Mouse (Mus musculus) v-Abl transformed pro-B cells (cell line): ENCODE data around the gene Gm5475.

Experiments used
- in situ Hi-C, 2 experiments: fragments of 400-800 bp; cut with MboI; formaldehyde crosslinking; loops; one replicate each; pipeline ENCODE4 v1.15.1; 2025; ENCODE audit not compliant: unreplicated experiment in 2 of 2

The Gm5475 gene

DNA sequence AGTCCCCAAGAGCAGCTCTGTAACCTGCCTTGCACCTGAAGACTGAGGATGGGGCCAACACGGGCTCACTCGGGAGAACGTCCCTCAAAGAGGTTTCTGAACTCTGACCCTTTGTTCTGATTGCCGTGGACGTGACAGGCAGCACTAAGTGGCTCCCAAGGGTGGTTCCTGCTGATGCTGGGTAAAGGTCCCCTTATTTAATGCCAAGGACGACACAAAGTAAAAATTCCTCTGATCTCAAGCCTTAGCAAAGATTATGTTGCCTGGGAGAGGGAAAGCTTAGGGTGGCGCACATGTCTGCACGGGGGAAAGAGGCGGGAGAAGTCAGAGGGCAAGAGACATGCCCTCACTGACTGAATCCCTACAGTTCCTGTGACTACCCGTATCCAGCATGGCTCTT lies 14.6 kb downstream of the Gm5475 start:
- in situ Hi-C loops = no loop called here

DNA sequence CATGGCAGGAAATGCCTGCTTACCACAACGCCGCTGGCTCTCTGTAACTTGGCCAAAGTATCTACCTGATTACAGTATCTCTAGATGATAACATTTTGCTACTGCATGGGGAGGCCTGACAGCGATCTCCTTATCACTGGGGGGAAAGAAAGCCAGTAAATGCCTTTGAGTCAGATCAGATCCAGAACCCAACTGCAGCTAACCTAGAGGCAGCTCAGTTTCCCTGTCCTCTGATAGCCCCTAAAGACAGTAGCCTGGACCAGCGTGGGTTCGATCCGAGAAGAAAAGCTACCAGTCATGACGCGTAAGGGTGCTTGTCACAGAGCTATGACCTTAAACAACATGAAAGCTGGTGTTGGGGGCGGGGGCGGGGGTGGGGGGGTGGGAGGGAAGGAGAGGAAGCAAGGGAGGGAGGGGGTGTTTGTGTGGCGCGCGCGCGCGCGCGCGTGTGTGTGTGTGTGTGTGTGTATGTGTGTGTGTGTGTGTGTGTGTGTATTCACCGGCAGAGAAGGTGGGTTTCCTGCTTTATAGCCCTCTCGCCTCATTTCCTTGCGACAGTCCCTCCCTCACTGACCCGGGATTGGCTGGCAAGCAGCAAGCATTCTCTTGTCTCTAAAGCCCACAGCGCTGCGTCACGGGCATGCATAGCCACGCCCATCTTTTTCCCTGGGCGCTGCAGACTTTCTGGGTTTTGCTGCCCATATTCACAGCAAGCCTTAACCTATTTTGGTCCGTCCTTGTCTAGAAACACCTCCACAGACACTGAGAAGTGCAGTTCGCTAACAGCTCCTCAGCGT lies 21.4 kb downstream of the Gm5475 start:
- in situ Hi-C loops = loop anchor here (10.0 kb wide), 2 partner anchors 49 to 59 kb away; no protein-coding TSS in a partner anchor

DNA sequence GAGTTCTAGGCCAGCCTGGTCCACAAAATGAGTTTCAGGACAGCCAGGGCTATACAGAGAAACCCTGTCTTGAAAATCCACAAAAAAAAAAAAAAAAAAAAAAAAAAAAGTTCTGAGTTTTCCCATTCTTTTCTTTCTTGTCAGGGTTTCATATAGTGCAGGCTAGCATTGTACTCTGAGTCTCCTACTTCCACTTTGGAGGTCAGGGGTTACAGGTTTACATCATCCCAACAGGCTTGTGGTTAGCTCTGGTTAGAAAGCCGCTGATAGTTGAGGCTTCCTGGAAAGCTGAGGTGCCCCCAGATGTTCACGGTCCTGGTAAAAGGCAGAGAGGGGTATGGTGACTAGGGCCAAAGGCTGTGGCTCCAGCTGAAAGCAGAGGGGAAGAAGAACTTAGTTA lies 24.9 kb downstream of the Gm5475 start:
- in situ Hi-C loops = loop anchor here (10.0 kb wide), 2 partner anchors 52 to 62 kb away; no protein-coding TSS in a partner anchor

- in situ Hi-C loops = loop anchor here (10.0 kb wide), 2 partner anchors 54 to 64 kb away; no protein-coding TSS in a partner anchor
Measured at GRCm38 (mm10) chr15:100448572-100448971, 26.6 kb downstream of the Gm5475 start.

GRCm38 (mm10) chr15:100449495-100449894 lies 27.5 kb downstream of the Gm5475 start:
- in situ Hi-C loops = loop anchor here (10.0 kb wide), 2 partner anchors 55 to 65 kb away; no protein-coding TSS in a partner anchor

GRCm38 (mm10) chr15:100451245-100451644 lies 29.3 kb downstream of the Gm5475 start:
- in situ Hi-C loops = loop anchor here (5.0 to 25.0 kb wide), 4 partner anchors 34 to 414 kb away; partner anchors contain the start of gene Dip2b (in 1 of the 2)

GRCm38 (mm10) chr15:100452486-100452885 lies 30.5 kb downstream of the Gm5475 start:
- in situ Hi-C loops = loop anchor here (5.0 to 25.0 kb wide), 4 partner anchors 35 to 415 kb away; partner anchors contain the start of gene Dip2b (in 1 of the 2)

- in situ Hi-C loops = loop anchor here in 1 of 2 experiments (10.0 to 25.0 kb wide), 2 partner anchors 132 to 419 kb away; partner anchors contain the start of gene Dip2b
Measured at GRCm38 (mm10) chr15:100456356-100456991, 34.5 kb downstream of the Gm5475 start.

DNA sequence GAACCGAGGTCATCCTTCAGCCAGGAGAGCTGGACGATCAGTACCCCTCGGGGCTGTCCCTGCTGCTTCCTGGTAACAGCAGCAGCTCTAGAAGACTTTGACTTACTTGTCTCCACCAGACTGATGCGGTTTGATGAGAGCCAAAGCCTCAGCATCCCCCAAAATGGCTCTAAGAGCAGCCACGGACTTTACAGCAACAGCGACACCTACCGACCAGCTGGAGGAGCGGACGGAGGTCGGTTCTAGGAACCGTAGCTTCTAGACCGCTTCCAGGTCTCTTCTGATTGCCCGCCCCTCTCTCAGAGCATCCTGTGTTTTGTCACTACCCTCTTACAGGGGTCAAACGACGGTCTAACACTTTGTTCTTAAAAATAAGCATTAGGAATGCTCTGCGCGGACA lies 35.4 kb downstream of the Gm5475 start:
- in situ Hi-C loops = loop anchor here in 1 of 2 experiments (10.0 to 25.0 kb wide), 2 partner anchors 133 to 420 kb away; partner anchors contain the start of gene Dip2b

GRCm38 (mm10) chr15:100458055-100458454 lies 36.1 kb downstream of the Gm5475 start:
- in situ Hi-C loops = loop anchor here in 1 of 2 experiments (10.0 to 25.0 kb wide), 2 partner anchors 133 to 421 kb away; partner anchors contain the start of gene Dip2b

GRCm38 (mm10) chr15:100460942-100461341 lies 39.0 kb downstream of the Gm5475 start:
- in situ Hi-C loops = loop anchor here (5.0 to 25.0 kb wide), 5 partner anchors 194 to 424 kb away; partner anchors contain the start of gene Dip2b (in 2 of the 2)

DNA sequence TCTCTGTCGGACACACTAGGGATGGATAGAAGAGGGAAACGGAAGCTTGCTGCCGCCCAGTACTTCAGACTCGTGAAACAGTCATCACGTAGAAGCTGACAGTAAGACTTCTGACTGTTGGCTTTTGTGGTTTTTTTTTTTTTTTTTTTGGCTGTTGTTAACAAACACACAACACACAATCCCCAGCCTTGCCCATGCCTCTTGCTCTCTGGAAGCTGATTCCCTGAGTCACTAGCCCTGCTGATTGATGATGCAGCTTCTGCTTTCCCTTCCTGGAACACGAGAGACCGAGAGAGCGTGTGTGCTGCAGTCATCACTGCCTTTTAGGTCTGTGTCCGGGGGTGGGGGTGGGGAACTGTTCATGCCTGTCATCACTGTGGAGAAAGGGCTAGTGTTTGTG lies 39.7 kb downstream of the Gm5475 start:
- in situ Hi-C loops = loop anchor here (5.0 to 25.0 kb wide), 5 partner anchors 194 to 424 kb away; partner anchors contain the start of gene Dip2b (in 2 of the 2)

DNA sequence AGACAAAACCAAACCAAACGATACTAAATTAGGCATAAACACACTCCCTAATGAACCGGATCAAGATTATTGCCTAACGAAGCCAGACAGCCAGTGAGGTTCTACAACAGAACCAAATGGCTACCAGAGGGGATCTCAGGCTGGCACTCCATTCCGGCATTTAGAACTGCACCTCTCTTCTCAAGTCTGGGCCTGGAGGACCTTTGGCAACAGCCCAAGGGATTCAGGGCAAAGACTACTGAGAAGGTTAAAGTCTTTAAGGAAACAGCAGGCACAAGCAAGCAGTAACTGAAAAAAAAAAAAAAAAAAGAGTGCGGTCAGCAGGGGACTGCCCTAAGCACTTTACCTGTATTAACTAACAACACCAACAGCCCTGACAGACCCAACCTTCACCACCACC lies 40.1 kb downstream of the Gm5475 start:
- in situ Hi-C loops = loop anchor here (5.0 to 25.0 kb wide), 5 partner anchors 195 to 425 kb away; partner anchors contain the start of gene Dip2b (in 2 of the 2)

DNA sequence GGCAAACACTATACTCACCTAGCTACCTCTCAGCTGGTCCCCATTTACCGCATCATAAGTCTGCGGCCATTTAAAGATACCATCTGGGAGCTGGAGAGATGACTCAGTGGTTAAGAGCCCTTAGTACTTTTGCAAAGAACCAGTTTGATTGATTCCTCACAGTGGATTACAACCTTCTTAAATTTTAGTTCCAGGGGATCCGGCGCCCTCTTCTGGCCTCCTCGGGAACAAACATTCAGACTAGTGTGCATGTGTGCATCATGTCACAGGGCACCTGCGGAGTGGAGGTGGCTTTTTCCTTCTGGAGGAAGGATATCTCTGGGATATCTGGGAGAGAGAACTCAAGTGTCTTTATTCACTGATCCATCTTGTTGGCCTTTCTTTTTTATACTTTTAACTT lies 41.8 kb downstream of the Gm5475 start:
- in situ Hi-C loops = loop anchor here (5.0 to 25.0 kb wide), 5 partner anchors 196 to 426 kb away; partner anchors contain the start of gene Dip2b (in 2 of the 2)

DNA sequence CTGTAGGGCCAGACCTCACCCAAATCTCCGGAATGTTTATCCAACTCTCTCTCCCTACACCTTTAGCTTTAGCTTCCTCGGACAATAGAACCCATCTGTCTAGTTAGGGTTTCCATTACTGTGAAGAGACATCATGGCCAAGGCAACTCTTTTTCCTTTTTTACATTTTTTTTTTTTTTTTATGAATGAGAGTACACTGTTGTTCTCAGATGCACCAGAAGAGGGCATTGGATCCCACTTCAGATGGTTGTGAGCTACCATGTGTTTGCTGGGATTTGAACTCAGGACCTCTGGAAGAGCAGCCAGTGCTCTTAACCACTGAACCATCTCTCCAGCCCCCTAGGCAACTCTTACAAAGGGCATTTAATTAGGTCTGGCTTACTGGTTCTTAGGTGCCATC lies 43.5 kb downstream of the Gm5475 start:
- in situ Hi-C loops = loop anchor here in 1 of 2 experiments (10.0 to 25.0 kb wide), 2 partner anchors 201 to 428 kb away; partner anchors contain the start of gene Dip2b

DNA sequence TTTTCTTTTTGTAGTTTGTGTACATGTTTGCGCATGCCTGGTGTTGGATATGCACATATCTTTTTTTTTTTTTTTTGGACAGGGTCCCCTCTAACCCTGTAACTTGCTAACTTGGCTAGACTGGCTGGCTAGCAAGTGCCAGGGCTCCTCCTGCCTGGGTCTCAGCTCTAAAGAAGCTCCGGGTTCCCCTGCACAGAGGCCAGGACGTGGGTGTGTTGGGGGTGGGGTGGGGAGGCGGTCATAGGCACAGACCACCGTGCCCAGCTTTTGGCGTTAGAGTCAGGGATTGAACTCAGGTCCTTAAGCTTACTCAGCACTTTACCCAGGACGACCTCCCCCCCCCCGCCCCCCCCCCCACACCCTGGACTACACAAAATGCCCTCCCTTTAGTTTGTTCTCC lies 45.8 kb downstream of the Gm5475 start:
- in situ Hi-C loops = loop anchor here in 1 of 2 experiments (10.0 to 25.0 kb wide), 2 partner anchors 203 to 430 kb away; partner anchors contain the start of gene Dip2b

- in situ Hi-C loops = loop anchor here in 1 of 2 experiments (10.0 to 25.0 kb wide), 2 partner anchors 204 to 431 kb away; partner anchors contain the start of gene Dip2b
Measured at GRCm38 (mm10) chr15:100468295-100469188, 46.6 kb downstream of the Gm5475 start, which contains the start of gene Letmd1. TSS of gene Letmd1 (plus strand) at chr15:100469023.

DNA sequence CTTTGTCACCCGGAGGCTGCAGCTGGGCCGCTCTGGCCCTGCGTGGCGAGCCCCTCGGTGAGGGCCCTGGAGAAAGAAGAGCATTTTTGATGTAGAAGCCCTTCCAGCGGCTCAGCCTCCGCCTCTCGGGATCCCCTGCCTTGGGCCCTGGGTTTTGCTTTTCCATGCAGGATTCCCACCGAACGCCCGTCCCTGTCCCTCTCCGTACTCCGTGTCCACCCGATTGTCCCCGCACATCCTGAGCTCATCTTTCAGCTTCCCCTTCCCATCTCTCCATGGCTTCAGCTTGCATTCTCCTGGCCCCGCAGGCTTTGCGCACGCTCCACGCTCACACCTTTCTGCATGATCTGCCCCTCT lies 47.2 kb downstream of the Gm5475 start:
- in situ Hi-C loops = loop anchor here in 1 of 2 experiments (10.0 to 25.0 kb wide), 2 partner anchors 204 to 432 kb away; partner anchors contain the start of gene Dip2b

- in situ Hi-C loops = loop anchor here in 1 of 2 experiments (25.0 kb wide), 1 partner anchor 433 kb away; the partner anchor contains the start of gene Dip2b
Measured at GRCm38 (mm10) chr15:100470037-100470436, 48.1 kb downstream of the Gm5475 start.
